Mouse (Mus musculus) hindbrain, embryonic 10.5 days (tissue): ENCODE measurements around the gene Slc25a48. TPM values are rescaled to one million over a fixed set of nuclear protein-coding genes. Genes with fewer than 3 reads are reported as not detected.

Experiments
- DNase-seq: peaks from one replicate; pipeline ENCODE4 v3.0.0-alpha.2; 2017; ENCODE audit warnings: low spot score
- H3K27ac ChIP-seq: fragments of 300-500 bp; sonication (generic); 2 replicates; pipeline ENCODE4 v1.5.1; 2016; ENCODE audit warnings: mild to moderate bottlenecking, moderate library complexity
- H3K27me3 ChIP-seq: fragments of 300-500 bp; sonication (generic); 2 replicates; pipeline ENCODE4 v1.6.1; 2016; ENCODE audit warnings: mild to moderate bottlenecking; ENCODE audit not compliant: poor library complexity, insufficient read depth, severe bottlenecking
- H3K36me3 ChIP-seq: fragments of 300-500 bp; sonication (generic); 2 replicates; pipeline ENCODE4 v1.6.1; 2016; ENCODE audit warnings: mild to moderate bottlenecking, moderate library complexity
- H3K4me1 ChIP-seq: fragments of 300-500 bp; sonication (generic); replicated peaks from 2 replicates; pipeline ENCODE4 v1.6.1; 2016; ENCODE audit warnings: mild to moderate bottlenecking
- H3K4me3 ChIP-seq: fragments of 300-500 bp; sonication (generic); 2 replicates; pipeline ENCODE4 v1.5.1; 2016; ENCODE audit warnings: mild to moderate bottlenecking, moderate library complexity
- H3K9me3 ChIP-seq: fragments of 300-500 bp; sonication (generic); 2 replicates; pipeline ENCODE4 v1.6.1; 2016; ENCODE audit warnings: mild to moderate bottlenecking, moderate library complexity
- WGBS: fragments of 180-500 bp; shearing (Covaris S2); methylation state at CpG from one replicate; pipeline ENCODE4 v1.1.7; 2016; 5-methylcytosine and 5-hydroxymethylcytosine counted together
- polyA plus RNA-seq: library from polyadenylated mRNA; unstranded; fragments of >200 nt; fragmentation: Nextera tagmentation; extraction: Ambion mirVana; gene quantifications from 2 replicates; pipeline ENCODE4 v1.2.1, GENCODE M21; 2016

Gene Slc25a48
- polyA plus RNA-seq, 1 experiment from 2014 or later, result 0.12 TPM

DNA sequence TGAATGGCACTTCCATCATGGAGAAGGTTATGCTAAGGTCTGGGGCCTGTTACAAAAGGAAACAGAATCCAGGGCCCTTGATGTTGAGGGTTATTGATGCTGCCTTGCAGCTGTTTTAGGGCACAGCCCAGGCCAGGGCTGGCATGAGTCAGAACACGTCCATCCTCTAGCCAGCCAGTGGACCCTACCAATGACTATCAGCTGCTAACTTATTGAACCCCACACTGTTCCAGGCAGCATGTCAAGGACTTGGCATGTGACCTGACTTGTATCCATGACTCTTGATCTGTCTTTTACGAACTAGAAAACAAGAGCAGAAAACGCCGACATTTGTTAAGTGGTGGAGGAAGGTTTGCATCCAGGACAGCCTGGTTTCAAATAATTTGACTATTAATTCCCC is 24.6 kb downstream of the Slc25a48 start:
- no peak overlapping the region for H3K27ac ChIP-seq
- no peaks in the 10 kb centered on the region for H3K36me3 ChIP-seq
- no peak for DNase-seq
- H3K9me3 ChIP-seq, result no peaks in the 10 kb centered on the region
- H3K27me3 ChIP-seq, result no peaks in the 10 kb centered on the region
- no peak overlapping the region for H3K4me3 ChIP-seq
- 95% methylated on average over 4 of the region's 4 CpGs for WGBS
- peaks cover 23% of the 10 kb centered on the region for H3K4me1 ChIP-seq

- Histone ChIP-seq H3K9me3 (no peaks in the 10 kb centered on the region), H3K4me3 (no peak overlapping the region), H3K4me1 (peaks cover 18% of the 10 kb centered on the region), H3K27ac (no peak overlapping the region), H3K27me3 (no peaks in the 10 kb centered on the region), H3K36me3 (no peaks in the 10 kb centered on the region)
- no peak for DNase-seq
- 93% methylated on average over 7 of the region's 7 CpGs for WGBS
These were observed 25.1 kb downstream of the Slc25a48 start for GRCm38 (mm10) chr13:56463261-56463660.

- no peak overlapping the region for H3K27ac ChIP-seq
- WGBS, result 82% methylated on average over 6 of the region's 6 CpGs
- no peak for DNase-seq
These were observed 25.6 kb downstream of the Slc25a48 start for GRCm38 (mm10) chr13:56463750-56464149.

GRCm38 (mm10) chr13:56467786-56468185 is 29.6 kb downstream of the Slc25a48 start:
- Histone ChIP-seq H3K36me3 (no peaks in the 10 kb centered on the region), H3K27me3 (no peaks in the 10 kb centered on the region; the same call in none of the 2 replicates), H3K27ac (no peak overlapping the region), H3K4me1 (peaks cover 24% of the 10 kb centered on the region), H3K4me3 (no peak overlapping the region), H3K9me3 (no peaks in the 10 kb centered on the region)
- no peak for DNase-seq
- 96% methylated on average over 7 of the region's 7 CpGs for WGBS

More at GRCm38 (mm10) chr13:56463750-56464149, 25.6 kb downstream of the Slc25a48 start:
- peaks cover 18% of the 10 kb centered on the region for H3K4me1 ChIP-seq
- no peak overlapping the region for H3K4me3 ChIP-seq
- no peaks in the 10 kb centered on the region for H3K9me3 ChIP-seq
- no peaks in the 10 kb centered on the region for H3K36me3 ChIP-seq
- H3K27me3 ChIP-seq, result no peaks in the 10 kb centered on the region

DNA sequence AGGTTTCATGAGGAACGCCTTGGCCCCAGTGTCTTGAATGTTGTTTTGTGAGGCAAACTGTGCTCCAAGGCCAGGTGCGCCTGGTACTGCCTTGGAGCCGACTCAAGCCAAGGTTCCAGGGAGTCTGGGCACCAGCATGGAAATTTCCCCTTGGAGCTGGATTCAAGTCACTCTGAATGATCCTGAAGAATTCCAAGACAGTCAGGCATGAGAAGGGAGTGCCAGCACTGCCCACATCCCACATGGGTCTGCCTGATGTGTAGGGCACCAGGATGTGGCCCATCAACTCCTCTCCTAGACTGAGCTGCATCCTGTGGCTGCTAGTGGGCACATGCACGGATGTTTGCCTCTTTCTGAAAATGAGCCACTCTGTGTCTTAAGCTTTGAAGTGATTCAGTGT is 30.4 kb downstream of the Slc25a48 start:
- Histone ChIP-seq H3K27me3 (no peaks in the 10 kb centered on the region; the same call in none of the 2 replicates), H3K27ac (no peak overlapping the region), H3K4me3 (no peak overlapping the region), H3K4me1 (peaks cover 21% of the 10 kb centered on the region), H3K36me3 (no peaks in the 10 kb centered on the region), H3K9me3 (no peaks in the 10 kb centered on the region)
- WGBS, result 96% methylated on average over 4 of the region's 4 CpGs
- no peak for DNase-seq

DNA sequence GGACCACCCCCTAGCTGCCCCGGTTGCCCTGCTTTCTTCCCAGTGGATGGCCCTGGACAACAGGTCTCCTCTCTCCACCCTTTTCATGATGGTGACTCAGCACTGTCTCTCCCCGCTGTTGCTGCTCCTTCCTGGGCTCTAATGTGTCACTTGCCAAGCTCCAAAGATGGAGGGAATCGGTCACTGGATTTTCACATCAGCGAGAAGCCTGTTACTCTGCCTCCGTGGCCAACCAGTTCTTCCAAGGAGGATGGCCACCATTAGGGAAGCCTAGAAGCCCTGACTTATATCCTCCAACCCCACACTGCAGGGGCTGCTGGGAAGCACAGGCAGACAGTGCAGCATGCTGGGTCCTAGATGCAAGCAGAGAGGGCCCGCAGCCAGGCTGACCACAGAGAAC is 33.1 kb downstream of the Slc25a48 start:
- Histone ChIP-seq H3K36me3 (no peaks in the 10 kb centered on the region), H3K27ac (no peak overlapping the region), H3K9me3 (no peaks in the 10 kb centered on the region), H3K27me3 (peaks cover 4% of the 10 kb centered on the region), H3K4me1 (peaks cover 9% of the 10 kb centered on the region), H3K4me3 (no peak overlapping the region)
- 89% methylated on average over 6 of the region's 6 CpGs for WGBS
- DNase-seq, result no peak

DNA sequence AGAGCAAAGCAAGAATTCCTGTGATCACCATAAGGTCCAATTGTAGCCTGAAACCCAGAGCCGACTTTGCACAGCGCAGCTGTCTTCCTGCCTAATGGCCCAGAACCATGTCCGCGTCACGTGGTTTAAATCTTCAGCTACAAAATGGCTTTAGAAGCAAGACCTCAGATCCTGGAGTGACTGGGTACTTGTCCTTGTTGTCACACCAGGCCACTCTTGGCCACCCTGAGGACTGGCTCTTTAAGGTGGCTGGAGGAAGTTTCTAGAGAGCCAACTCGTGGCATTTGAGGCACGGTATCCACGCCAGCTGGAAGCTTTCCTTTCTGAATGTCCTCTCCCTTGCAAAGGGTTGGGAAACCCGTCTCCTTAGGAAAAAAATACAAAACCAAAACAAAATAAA is 33.8 kb downstream of the Slc25a48 start:
- Histone ChIP-seq H3K9me3 (no peaks in the 10 kb centered on the region), H3K36me3 (no peaks in the 10 kb centered on the region), H3K27ac (no peak overlapping the region), H3K27me3 (peaks cover 4% of the 10 kb centered on the region), H3K4me1 (peaks cover 16% of the 10 kb centered on the region), H3K4me3 (no peak overlapping the region)
- WGBS, result 81% methylated on average over 9 of the region's 9 CpGs
- no peak for DNase-seq

GRCm38 (mm10) chr13:56472661-56473060 is 34.5 kb downstream of the Slc25a48 start:
- H3K27ac ChIP-seq, result no peak overlapping the region
- no peak for DNase-seq
- WGBS, result 93% methylated on average over 9 of the region's 9 CpGs
- H3K27me3 ChIP-seq, result peaks cover 4% of the 10 kb centered on the region
- H3K36me3 ChIP-seq, result no peaks in the 10 kb centered on the region
- no peak overlapping the region for H3K4me3 ChIP-seq
- no peaks in the 10 kb centered on the region for H3K9me3 ChIP-seq
- peaks cover 21% of the 10 kb centered on the region for H3K4me1 ChIP-seq

DNA sequence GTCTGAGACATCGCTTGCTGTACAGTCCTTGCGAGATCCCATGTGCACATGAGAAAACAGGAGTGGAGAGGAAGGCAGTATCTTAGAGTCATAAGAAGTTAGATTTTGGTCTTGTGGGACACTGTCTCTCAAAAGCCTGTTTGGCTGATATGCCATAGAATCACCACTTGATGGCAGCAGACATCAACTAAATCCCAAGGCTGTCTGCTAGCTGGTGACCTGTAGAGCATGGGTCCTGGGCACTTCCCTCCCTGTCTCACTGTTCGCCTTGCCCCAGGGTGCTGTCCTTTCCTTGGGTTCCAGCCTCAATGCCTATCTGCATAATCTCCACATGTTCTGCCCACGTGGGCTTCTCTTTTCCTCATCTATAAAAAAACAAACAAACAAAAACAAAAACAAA is 37.2 kb downstream of the Slc25a48 start:
- Histone ChIP-seq H3K27ac (no peak overlapping the region), H3K36me3 (no peaks in the 10 kb centered on the region), H3K4me1 (peaks cover 21% of the 10 kb centered on the region), H3K9me3 (no peaks in the 10 kb centered on the region), H3K4me3 (no peak overlapping the region), H3K27me3 (peaks cover 4% of the 10 kb centered on the region)
- WGBS, result 39% methylated on average over 4 of the region's 4 CpGs
- peak; percentile 47 for DNase-seq

DNA sequence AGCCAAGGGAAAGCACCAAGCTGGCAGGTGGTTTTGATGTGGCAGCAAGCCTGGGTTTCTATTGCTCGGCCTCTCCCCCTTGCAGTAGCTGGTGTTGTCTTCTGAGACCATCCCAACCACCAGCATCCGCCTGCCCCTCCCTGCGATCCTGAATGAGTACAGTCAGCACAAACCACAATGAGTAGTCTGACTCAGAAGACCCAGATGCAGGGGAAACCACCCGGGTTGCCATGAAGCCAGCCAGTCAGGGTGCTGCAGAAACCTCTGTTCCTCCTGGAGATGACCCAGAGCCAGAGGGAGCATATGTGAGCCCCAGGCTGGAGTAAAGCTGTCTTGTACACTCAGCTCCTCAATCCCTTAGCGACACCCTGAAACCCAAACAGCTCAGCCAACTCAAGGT is 38.6 kb downstream of the Slc25a48 start:
- Histone ChIP-seq H3K4me1 (peaks cover 15% of the 10 kb centered on the region), H3K4me3 (no peak overlapping the region), H3K36me3 (no peaks in the 10 kb centered on the region), H3K9me3 (no peaks in the 10 kb centered on the region), H3K27ac (no peak overlapping the region; the same call in 1 of the 2 replicates), H3K27me3 (0 out of 2 replicates have a peak, but pooled peaks cover 4% of the 10 kb centered on the region)
- DNase-seq, result no peak
- WGBS, result 76% methylated on average over 5 of the region's 5 CpGs

GRCm38 (mm10) chr13:56477271-56477670 is 39.1 kb downstream of the Slc25a48 start:
- Histone ChIP-seq H3K36me3 (no peaks in the 10 kb centered on the region), H3K27me3 (0 out of 2 replicates have a peak, but pooled peaks cover 4% of the 10 kb centered on the region), H3K4me3 (no peak overlapping the region), H3K4me1 (peaks cover 15% of the 10 kb centered on the region), H3K9me3 (no peaks in the 10 kb centered on the region), H3K27ac (no peak overlapping the region)
- WGBS, result 58% methylated on average over 6 of the region's 6 CpGs
- DNase-seq, result no peak

- Histone ChIP-seq H3K4me3 (no peak overlapping the region), H3K27me3 (0 out of 2 replicates have a peak, but pooled peaks cover 4% of the 10 kb centered on the region), H3K4me1 (peaks cover 15% of the 10 kb centered on the region), H3K36me3 (no peaks in the 10 kb centered on the region), H3K27ac (no peak overlapping the region), H3K9me3 (no peaks in the 10 kb centered on the region)
- WGBS, result 78% methylated on average over 6 of the region's 6 CpGs
- no peak for DNase-seq
These were observed 39.9 kb downstream of the Slc25a48 start for GRCm38 (mm10) chr13:56478027-56478426.

- no peaks in the 10 kb centered on the region for H3K27me3 ChIP-seq
- H3K4me1 ChIP-seq, result peaks cover 4% of the 10 kb centered on the region
- 85% methylated on average over 3 of the region's 3 CpGs for WGBS
- DNase-seq, result no peak
- H3K4me3 ChIP-seq, result no peak within 1 kb of the TSS
- no peaks in the 10 kb centered on the region for H3K36me3 ChIP-seq
- H3K27ac ChIP-seq, result no peak within 1 kb of the TSS
- no peaks in the 10 kb centered on the region for H3K9me3 ChIP-seq
These were observed 44.0 kb downstream of the Slc25a48 start, which contains the start of gene Il9 for GRCm38 (mm10) chr13:56482146-56482545. TSS of gene Il9 (minus strand) at chr13:56482246.

DNA sequence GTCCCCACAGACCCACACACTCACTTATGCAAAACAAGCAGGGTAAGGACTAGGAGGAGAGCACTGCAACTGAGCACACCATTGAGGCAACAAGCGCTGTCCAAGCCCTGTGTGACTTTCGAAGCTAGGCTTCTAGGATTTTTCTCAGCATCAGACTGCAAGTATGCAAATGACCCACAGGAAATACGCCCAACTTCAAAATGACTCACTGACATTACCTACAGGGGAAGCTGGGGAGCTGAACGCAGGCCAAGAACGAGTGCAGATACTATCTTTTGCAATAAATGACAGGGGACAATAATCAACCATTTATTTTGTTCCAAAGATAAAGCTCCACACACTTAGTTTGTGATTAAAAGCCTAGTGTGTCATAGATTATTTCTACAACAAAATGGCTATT is 49.9 kb downstream of the Slc25a48 start:
- WGBS, result 78% methylated on average over 5 of the region's 5 CpGs
- Histone ChIP-seq H3K27ac (no peak overlapping the region), H3K36me3 (no peaks in the 10 kb centered on the region), H3K4me3 (no peak overlapping the region), H3K27me3 (no peaks in the 10 kb centered on the region), H3K4me1 (no peaks in the 10 kb centered on the region), H3K9me3 (0 out of 2 replicates have a peak, but pooled peaks cover 2% of the 10 kb centered on the region)
- DNase-seq, result no peak
